Mouse (Mus musculus): ENCODE measurements around the gene Gm42674. TPM values are rescaled to one million over a fixed set of nuclear protein-coding genes. Genes with fewer than 3 reads are reported as not detected.

Gm42674 gene
- polyA plus RNA-seq, 1 experiment: not detected

DNA sequence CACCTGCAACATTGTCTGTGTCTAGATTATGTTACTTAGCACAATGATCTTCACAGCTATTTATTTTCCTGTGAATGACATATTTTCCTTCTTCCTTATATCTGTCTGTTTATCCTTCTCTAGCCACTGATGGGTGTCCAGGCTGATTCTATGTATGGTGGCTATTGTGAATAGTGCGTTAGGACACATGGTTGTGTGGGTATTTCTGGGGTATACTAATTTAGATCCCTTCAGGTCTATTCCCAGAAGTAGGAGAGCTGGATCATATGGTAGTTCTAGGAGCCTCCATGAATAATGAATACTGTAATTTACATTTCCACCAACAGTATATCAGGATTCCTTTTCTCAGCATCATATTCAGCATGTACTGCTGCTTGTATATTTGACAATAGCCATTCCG lies 48.1 kb downstream of the Gm42674 start:
- no peak for TF ChIP-seq CTCF (IDR thresholded peaks at IDR 0.05; ENCODE audit: borderline replicate concordance, extremely low read depth, insufficient read depth, insufficient read length)
- no peak for TF ChIP-seq POLR2A (IDR thresholded peaks at IDR 0.05; ENCODE audit: borderline replicate concordance, extremely low read depth, insufficient read depth, insufficient read length, poor library complexity, severe bottlenecking)
- DNase-seq (ENCODE audit: low read depth): no peak

DNA sequence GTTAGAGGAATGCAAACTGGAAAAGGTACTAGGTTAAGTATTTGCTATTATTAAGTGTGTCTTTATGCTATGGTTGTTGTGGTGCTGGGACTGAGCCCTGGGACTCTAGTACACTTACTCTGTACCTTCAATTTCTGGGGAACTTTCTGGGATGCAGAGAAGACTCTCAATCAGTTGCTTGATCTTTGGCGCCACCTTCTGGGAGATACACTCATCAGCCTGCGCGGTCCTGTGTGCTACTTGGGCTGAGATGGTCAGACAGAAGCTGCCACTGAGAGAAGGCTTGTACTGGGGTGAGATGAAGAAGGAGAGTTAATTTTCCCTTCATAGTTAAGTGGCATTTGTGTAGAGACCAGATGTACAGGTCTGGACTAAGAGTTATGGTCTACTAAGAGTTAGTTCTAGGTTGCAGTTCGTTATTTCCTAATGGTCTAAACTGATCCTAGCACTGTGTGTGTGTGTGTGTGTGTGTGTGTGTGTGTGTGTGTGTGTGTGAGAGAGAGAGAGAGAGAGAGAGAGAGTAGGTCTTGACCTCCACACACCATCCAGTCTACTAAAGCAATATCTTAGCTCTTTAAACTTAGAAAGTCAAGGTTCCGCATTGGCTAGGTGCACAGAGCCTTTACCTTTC lies 51.3 kb downstream of the Gm42674 start:
- TF ChIP-seq POLR2A (IDR thresholded peaks at IDR 0.05; ENCODE audit: borderline replicate concordance, extremely low read depth, insufficient read depth, insufficient read length, poor library complexity, severe bottlenecking) (no peak), CTCF (IDR thresholded peaks at IDR 0.05; ENCODE audit: borderline replicate concordance, extremely low read depth, insufficient read depth, insufficient read length) (peak; percentile 87)
- DNase-seq (ENCODE audit: low read depth): peak; percentile 87

DNA sequence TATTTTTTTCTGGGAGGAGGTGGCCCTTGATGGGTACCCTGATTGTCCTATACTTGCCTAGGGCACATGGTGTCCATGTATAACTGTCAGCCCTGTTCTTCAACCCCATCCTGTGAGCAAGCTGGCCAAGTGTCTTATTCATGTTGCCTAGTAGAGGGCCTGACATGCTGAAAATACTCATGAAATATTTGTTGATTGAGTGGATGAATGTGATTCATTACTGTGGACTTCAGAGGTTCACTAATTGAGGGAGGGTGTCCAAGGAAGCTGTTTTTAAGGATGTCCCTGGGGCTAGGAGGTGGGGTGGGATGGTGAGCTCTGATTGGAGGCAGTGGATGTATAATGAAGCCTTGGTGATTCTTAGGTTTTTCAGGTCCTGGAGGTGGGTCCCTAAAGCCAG lies 52.0 kb downstream of the Gm42674 start, which contains the start of gene S100a7a:
TSS of gene S100a7a (plus strand) at position 301 of the 400 bp plus-strand sequence.
- DNase-seq (ENCODE audit: low read depth): no peak
- no peak for TF ChIP-seq POLR2A (IDR thresholded peaks at IDR 0.05; ENCODE audit: borderline replicate concordance, extremely low read depth, insufficient read depth, insufficient read length, poor library complexity, severe bottlenecking)
- no peak for TF ChIP-seq CTCF (IDR thresholded peaks at IDR 0.05; ENCODE audit: borderline replicate concordance, extremely low read depth, insufficient read depth, insufficient read length)

Other genes starting within 250 kb of the Gm42674 start
- 52.9 and 55.5 TPM in 2 replicates for gene Slc27a3, start 212.0 kb upstream of the Gm42674 start, polyA plus RNA-seq (2012; rRNA removed)
- gene Ints3, start 168.3 kb upstream of the Gm42674 start, polyA plus RNA-seq (2012; rRNA removed): 56.0 and 66.1 TPM in 2 replicates
- 5.8 and 7.5 TPM in 2 replicates for gene Npr1, start 136.0 kb upstream of the Gm42674 start, polyA plus RNA-seq (2012; rRNA removed)
- gene Ilf2, start 125.8 kb upstream of the Gm42674 start, polyA plus RNA-seq (2012; rRNA removed): 183 TPM in 2 replicates
- 45.1 and 54.1 TPM in 2 replicates for gene Snapin, start 110.9 kb upstream of the Gm42674 start, polyA plus RNA-seq (2012; rRNA removed)
- gene Chtop, start 92.4 kb upstream of the Gm42674 start, polyA plus RNA-seq (2012; rRNA removed): 199 and 209 TPM in 2 replicates
- gene S100a1, start 87.5 kb upstream of the Gm42674 start, polyA plus RNA-seq (2012; rRNA removed): 7.4 and 8.1 TPM in 2 replicates
- 6.4 and 6.7 TPM in 2 replicates for gene S100a13, start 87.5 kb upstream of the Gm42674 start, polyA plus RNA-seq (2012; rRNA removed)
- 1.4 and 2.3 TPM in 2 replicates for gene S100a14, start 75.0 kb upstream of the Gm42674 start, polyA plus RNA-seq (2012; rRNA removed)
- gene S100a16, start 64.7 kb upstream of the Gm42674 start, polyA plus RNA-seq (2012; rRNA removed): 22.5 and 22.9 TPM in 2 replicates
- 1.1 TPM in 1 of 2 replicates, not detected in the other for gene S100a3, start 41.3 kb upstream of the Gm42674 start, polyA plus RNA-seq (2012; rRNA removed)
- not detected in 2 replicates for gene S100a2, start 11.7 kb upstream of the Gm42674 start, polyA plus RNA-seq (2012; rRNA removed)
- 1.6 and 2.5 TPM in 2 replicates for gene S100a4, start 1.9 kb downstream of the Gm42674 start, polyA plus RNA-seq (2012; rRNA removed)
- not detected in 2 replicates for gene S100a5, start 6.6 kb downstream of the Gm42674 start, polyA plus RNA-seq (2012; rRNA removed)
- 22.2 and 26.1 TPM in 2 replicates for gene S100a6, start 11.0 kb downstream of the Gm42674 start, polyA plus RNA-seq (2012; rRNA removed)
- 0.14 TPM in 1 of 2 replicates, not detected in the other for gene S100a7a, start 52.1 kb downstream of the Gm42674 start, polyA plus RNA-seq (2012; rRNA removed)
- gene S100a8, start 67.1 kb downstream of the Gm42674 start, polyA plus RNA-seq (2012; rRNA removed): 3.0 and 7.4 TPM in 2 replicates
- 3.7 and 7.0 TPM in 2 replicates for gene S100a9, start 93.8 kb downstream of the Gm42674 start, polyA plus RNA-seq (2012; rRNA removed)
- gene Pglyrp4, start 125.0 kb downstream of the Gm42674 start, polyA plus RNA-seq (2012; rRNA removed): not detected in 2 replicates
- not detected in 2 replicates for gene Gm5849, start 176.0 kb downstream of the Gm42674 start, polyA plus RNA-seq (2012; rRNA removed)